In the genomic region with DNA sequence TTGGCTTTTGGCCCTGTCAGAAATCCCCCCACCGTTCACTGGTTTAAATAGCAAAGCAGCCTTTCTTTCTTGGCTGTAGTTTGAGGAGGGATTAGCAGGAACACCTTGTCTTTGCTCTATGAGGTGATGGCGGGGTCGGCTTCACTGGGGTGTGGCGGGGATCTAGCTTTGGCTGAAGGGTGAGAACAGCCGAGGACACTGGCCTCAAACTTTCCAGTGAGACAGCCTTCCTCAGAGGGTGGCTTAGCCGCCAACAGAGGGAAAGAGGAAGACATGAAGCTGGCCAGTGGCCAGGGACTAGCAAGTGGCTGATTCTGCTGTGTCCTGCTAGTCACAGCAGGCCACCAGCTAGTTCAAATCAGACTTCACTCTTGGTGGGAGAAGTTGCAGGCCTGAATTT, we compare ENCODE assay signal across 11 mouse cellular contexts. TPM values are rescaled to one million over a fixed set of nuclear protein-coding genes. Genes with fewer than 3 reads are reported as not detected.
DNase-seq lines count a peak whose midpoint lies in the region; ATAC-seq and TF ChIP-seq lines count a peak whose summit lies in the region.
"Had no signal": no experiment of that assay in that cellular context is flagged by ENCODE, and none has a peak within 500 bp of the region (broad histone marks: within the 10 kb centered on the region; RNA-seq: fewer than 3 reads in every experiment).

No protein-coding gene starts in this region.

- no peaks in the 10 kb centered on the region for H3K9me3 ChIP-seq in heart, embryonic 11.5 days (replicated peaks; ENCODE audit: control insufficient read depth, low read length)
- H3K9me3 ChIP-seq in midbrain, postnatal 0 days (ENCODE audit: low read length) = no peaks in the 10 kb centered on the region
- no peaks in the 10 kb centered on the region for H3K9me3 ChIP-seq in midbrain, embryonic 10.5 days (replicated peaks)
- no peaks in the 10 kb centered on the region for H3K9me3 ChIP-seq in heart, embryonic 14.5 days (ENCODE audit: control insufficient read depth, low read length)
- no peaks in the 10 kb centered on the region for H3K9me3 ChIP-seq in stomach, embryonic 14.5 days (ENCODE audit: control insufficient read depth, low read depth, low read length)
- H3K9me3 ChIP-seq: embryonic facial prominence, embryonic 15.5 days; hindbrain, embryonic 15.5 days had no signal

- no peak overlapping the region for H3K27ac ChIP-seq in heart, embryonic 11.5 days (ENCODE audit: low read depth, low read length)
- H3K27ac ChIP-seq in midbrain, postnatal 0 days (ENCODE audit: low read depth, low read length) = no peak overlapping the region
- no peak overlapping the region for H3K27ac ChIP-seq in midbrain, embryonic 10.5 days (replicated peaks)
- H3K27ac ChIP-seq in heart, embryonic 14.5 days (replicated peaks in 1 of 2; ENCODE audit: control insufficient read depth in 1 of 2, insufficient read depth in 1 of 2, low read depth in 2 of 2, low read length in 2 of 2) = peak overlapping the region; percentile 12 to 37; a peak in 2 of 4 replicates
- H3K27ac ChIP-seq in stomach, embryonic 14.5 days (ENCODE audit: low read length) = peak overlapping the region; percentile 35
- H3K27ac ChIP-seq: embryonic facial prominence, embryonic 15.5 days; hindbrain, embryonic 15.5 days had no signal

- DNase-seq in heart, adult 18-20 months = peak; percentile 28 to 51
- peak; percentile 22 for DNase-seq in midbrain, postnatal 0 days (ENCODE audit: low spot score)
- DNase-seq in midbrain, embryonic 10.5 days (ENCODE audit: low spot score) = no peak
- no peak for DNase-seq in ovary, adult 18-20 months (ENCODE audit: low spot score)
- no peak for DNase-seq in testis, postnatal 10 days (ENCODE audit: low spot score)

- H3K4me1 ChIP-seq in heart, embryonic 11.5 days (ENCODE audit: control insufficient read depth, insufficient read depth, low read length) = no peaks in the 10 kb centered on the region
- H3K4me1 ChIP-seq in midbrain, postnatal 0 days (ENCODE audit: insufficient read depth, low read length) = no peaks in the 10 kb centered on the region
- peaks cover 4% of the 10 kb centered on the region; the same call in 1 of the 2 replicates for H3K4me1 ChIP-seq in midbrain, embryonic 10.5 days
- H3K4me1 ChIP-seq in heart, embryonic 14.5 days (ENCODE audit: control insufficient read depth in 2 of 2, insufficient read depth in 2 of 2, low read length in 2 of 2) = peaks cover 4 to 6% of the 10 kb centered on the region in 2 experiments; a peak in 3 of 4 replicates
- peaks cover 5% of the 10 kb centered on the region; the same call in 1 of the 2 replicates for H3K4me1 ChIP-seq in stomach, embryonic 14.5 days (ENCODE audit: control insufficient read depth, insufficient read depth, low read length)
- H3K4me1 ChIP-seq: hindbrain, embryonic 15.5 days had no signal

- ATAC-seq in heart, embryonic 11.5 days (replicated peaks; ENCODE audit: insufficient number of reproducible peaks, low FRiP score, low TSS enrichment) = no peak
- ATAC-seq in midbrain, postnatal 0 days (ENCODE audit: low FRiP score) = no peak
- no peak for ATAC-seq in heart, embryonic 14.5 days (ENCODE audit: insufficient number of reproducible peaks, insufficient read depth, low FRiP score, low read depth)
- ATAC-seq in stomach, embryonic 14.5 days (ENCODE audit: insufficient number of reproducible peaks, insufficient read depth, low FRiP score, low read depth) = 0 out of 2 replicates have a peak, but pooled peaks have one; percentile 28

- WGBS in heart, embryonic 11.5 days (ENCODE audit: insufficient replicate concordance) = 26% methylated on average over 6 of the region's 6 CpGs
- WGBS in midbrain, postnatal 0 days = 25% methylated on average over 6 of the region's 6 CpGs
- WGBS in midbrain, embryonic 10.5 days = 24% methylated on average over 6 of the region's 6 CpGs
- WGBS in heart, embryonic 14.5 days = 31% methylated on average over 6 of the region's 6 CpGs
- WGBS in stomach, embryonic 14.5 days = 25% methylated on average over 6 of the region's 6 CpGs

- no peak for TF ChIP-seq CTCF in midbrain, postnatal 0 days (IDR thresholded peaks at IDR 0.05)

- H3K36me3 ChIP-seq in heart, embryonic 11.5 days (ENCODE audit: control insufficient read depth, insufficient read depth, low read length) = no peaks in the 10 kb centered on the region
- H3K36me3 ChIP-seq in midbrain, postnatal 0 days (ENCODE audit: insufficient read depth, low read length) = no peaks in the 10 kb centered on the region
- no peaks in the 10 kb centered on the region for H3K36me3 ChIP-seq in midbrain, embryonic 10.5 days
- no peaks in the 10 kb centered on the region for H3K36me3 ChIP-seq in heart, embryonic 14.5 days (ENCODE audit: control insufficient read depth, insufficient read depth, low read length)
- no peaks in the 10 kb centered on the region for H3K36me3 ChIP-seq in stomach, embryonic 14.5 days (ENCODE audit: control insufficient read depth, insufficient read depth, low read length)
- H3K36me3 ChIP-seq: embryonic facial prominence, embryonic 15.5 days; hindbrain, embryonic 15.5 days had no signal

- no peak overlapping the region for H3K9ac ChIP-seq in heart, embryonic 11.5 days (ENCODE audit: low read depth, low read length)
- no peak overlapping the region for H3K9ac ChIP-seq in midbrain, postnatal 0 days (replicated peaks; ENCODE audit: low read length, poor library complexity, severe bottlenecking)
- no peak overlapping the region for H3K9ac ChIP-seq in heart, embryonic 14.5 days (ENCODE audit: low read length)
- H3K9ac ChIP-seq in stomach, embryonic 14.5 days (replicated peaks; ENCODE audit: low read depth, low read length) = no peak overlapping the region
- H3K9ac ChIP-seq: embryonic facial prominence, embryonic 15.5 days; hindbrain, embryonic 15.5 days had no signal

- no peaks in the 10 kb centered on the region for H3K27me3 ChIP-seq in heart, embryonic 11.5 days (ENCODE audit: control insufficient read depth, insufficient read depth, low read length)
- H3K27me3 ChIP-seq in midbrain, postnatal 0 days (ENCODE audit: insufficient read depth, low read length) = no peaks in the 10 kb centered on the region
- no peaks in the 10 kb centered on the region for H3K27me3 ChIP-seq in midbrain, embryonic 10.5 days (ENCODE audit: low read depth, poor library complexity, severe bottlenecking)
- H3K27me3 ChIP-seq in heart, embryonic 14.5 days (ENCODE audit: control insufficient read depth, insufficient read depth, low read length) = no peaks in the 10 kb centered on the region
- H3K27me3 ChIP-seq in stomach, embryonic 14.5 days (ENCODE audit: control insufficient read depth, insufficient read depth, low read length) = no peaks in the 10 kb centered on the region
- H3K27me3 ChIP-seq: embryonic facial prominence, embryonic 15.5 days; hindbrain, embryonic 15.5 days had no signal

- no peak overlapping the region for H3K4me2 ChIP-seq in heart, embryonic 11.5 days
- H3K4me2 ChIP-seq in midbrain, postnatal 0 days (ENCODE audit: low read depth, low read length, poor library complexity, severe bottlenecking) = no peak overlapping the region
- H3K4me2 ChIP-seq in heart, embryonic 14.5 days (ENCODE audit: low read length) = no peak overlapping the region
- no peak overlapping the region for H3K4me2 ChIP-seq in stomach, embryonic 14.5 days (replicated peaks; ENCODE audit: low read depth, low read length)
- H3K4me2 ChIP-seq: embryonic facial prominence, embryonic 15.5 days; hindbrain, embryonic 15.5 days had no signal

- no peak overlapping the region for H3K4me3 ChIP-seq in heart, embryonic 11.5 days (ENCODE audit: low read depth, low read length)
- H3K4me3 ChIP-seq in midbrain, postnatal 0 days (ENCODE audit: low read depth, low read length) = no peak overlapping the region
- H3K4me3 ChIP-seq in midbrain, embryonic 10.5 days = no peak overlapping the region
- no peak overlapping the region for H3K4me3 ChIP-seq in heart, embryonic 14.5 days (ENCODE audit: control insufficient read depth in 1 of 2, insufficient read depth in 1 of 2, low read depth in 1 of 2, low read length in 2 of 2)
- H3K4me3 ChIP-seq in stomach, embryonic 14.5 days (ENCODE audit: low read depth, low read length) = no peak overlapping the region
- H3K4me3 ChIP-seq: embryonic facial prominence, embryonic 15.5 days; hindbrain, embryonic 15.5 days had no signal

RNA-seq across cellular contexts. Expression of gene Alox12e, which starts 33.2 kb away (rescaled TPM):
- not detected for total RNA-seq in heart, adult 18-20 months (2021)
- polyA plus RNA-seq in heart, embryonic 11.5 days (2014; fragmentation: Nextera tagmentation; extraction: Ambion mirVana) = 0.11 TPM in 1 of 2 replicates, not detected in the other
- 0.05 TPM in 1 of 2 replicates, not detected in the other for total RNA-seq in midbrain, postnatal 0 days (2014; rRNA removed)
- 0.16 and 0.31 TPM in 2 replicates for polyA plus RNA-seq in midbrain, postnatal 0 days (2015; fragmentation: Nextera tagmentation; extraction: Ambion mirVana)
- polyA plus RNA-seq in midbrain, embryonic 10.5 days (2016; fragmentation: Nextera tagmentation; extraction: Ambion mirVana) = not detected in 2 replicates
- not detected in 2 replicates for polyA plus RNA-seq in heart, embryonic 14.5 days (2014; fragmentation: Nextera tagmentation; extraction: Ambion mirVana)
- not detected in 2 replicates for polyA plus RNA-seq in stomach, embryonic 14.5 days (2014; fragmentation: Nextera tagmentation; extraction: Ambion mirVana)
- total RNA-seq: liver, adult 2 months had no signal
- polyA plus RNA-seq: hindbrain, embryonic 15.5 days; liver, adult 2 months had no signal

RNA-seq across cellular contexts. Expression of gene Alox12, which starts 34.1 kb away (rescaled TPM):
- total RNA-seq in heart, adult 18-20 months (2021) = 1 to 10 TPM; 1.6 to 1.9 TPM
- polyA plus RNA-seq in heart, embryonic 11.5 days (2014; fragmentation: Nextera tagmentation; extraction: Ambion mirVana) = 5.8 and 6.1 TPM in 2 replicates
- total RNA-seq in midbrain, postnatal 0 days (2014; rRNA removed) = 0.16 and 0.57 TPM in 2 replicates
- 0.29 and 0.35 TPM in 2 replicates for polyA plus RNA-seq in midbrain, postnatal 0 days (2015; fragmentation: Nextera tagmentation; extraction: Ambion mirVana)
- 2.5 TPM in 2 replicates for polyA plus RNA-seq in midbrain, embryonic 10.5 days (2016; fragmentation: Nextera tagmentation; extraction: Ambion mirVana)
- polyA plus RNA-seq in heart, embryonic 14.5 days (2014; fragmentation: Nextera tagmentation; extraction: Ambion mirVana) = 3.0 TPM in 2 replicates
- 13.0 and 14.6 TPM in 2 replicates for polyA plus RNA-seq in stomach, embryonic 14.5 days (2014; fragmentation: Nextera tagmentation; extraction: Ambion mirVana)

RNA-seq across cellular contexts. Expression of gene Rnasek, which starts 49.6 kb away (rescaled TPM):
- total RNA-seq in heart, adult 18-20 months (2021) = 100 to 1,000 TPM in 1 of 2 experiments, 10 to 100 TPM in 1; 97.8 to 102 TPM
- 170 and 183 TPM in 2 replicates for polyA plus RNA-seq in heart, embryonic 11.5 days (2014; fragmentation: Nextera tagmentation; extraction: Ambion mirVana)
- 66.1 and 81.2 TPM in 2 replicates for total RNA-seq in midbrain, postnatal 0 days (2014; rRNA removed)
- polyA plus RNA-seq in midbrain, postnatal 0 days (2015; fragmentation: Nextera tagmentation; extraction: Ambion mirVana) = 588 and 612 TPM in 2 replicates
- polyA plus RNA-seq in midbrain, embryonic 10.5 days (2016; fragmentation: Nextera tagmentation; extraction: Ambion mirVana) = 104 and 128 TPM in 2 replicates
- polyA plus RNA-seq in heart, embryonic 14.5 days (2014; fragmentation: Nextera tagmentation; extraction: Ambion mirVana) = 219 and 240 TPM in 2 replicates
- 157 and 164 TPM in 2 replicates for polyA plus RNA-seq in stomach, embryonic 14.5 days (2014; fragmentation: Nextera tagmentation; extraction: Ambion mirVana)

RNA-seq across cellular contexts. Expression of gene Gm21988, which starts 49.6 kb away (rescaled TPM):
- 1 to 10 TPM; 2.7 TPM for total RNA-seq in heart, adult 18-20 months (2021)
- polyA plus RNA-seq in heart, embryonic 11.5 days (2014; fragmentation: Nextera tagmentation; extraction: Ambion mirVana) = 7.7 and 9.3 TPM in 2 replicates
- 3.4 and 5.5 TPM in 2 replicates for total RNA-seq in midbrain, postnatal 0 days (2014; rRNA removed)
- 18.6 and 20.1 TPM in 2 replicates for polyA plus RNA-seq in midbrain, postnatal 0 days (2015; fragmentation: Nextera tagmentation; extraction: Ambion mirVana)
- polyA plus RNA-seq in midbrain, embryonic 10.5 days (2016; fragmentation: Nextera tagmentation; extraction: Ambion mirVana) = 9.6 and 10.7 TPM in 2 replicates
- polyA plus RNA-seq in heart, embryonic 14.5 days (2014; fragmentation: Nextera tagmentation; extraction: Ambion mirVana) = 10.1 and 12.2 TPM in 2 replicates
- polyA plus RNA-seq in stomach, embryonic 14.5 days (2014; fragmentation: Nextera tagmentation; extraction: Ambion mirVana) = 9.2 and 13.3 TPM in 2 replicates

RNA-seq across cellular contexts. Expression of gene 0610010K14Rik, which starts 51.5 kb away (rescaled TPM):
- total RNA-seq in heart, adult 18-20 months (2021) = 10 to 100 TPM; 29.1 to 30.6 TPM
- 129 and 132 TPM in 2 replicates for polyA plus RNA-seq in heart, embryonic 11.5 days (2014; fragmentation: Nextera tagmentation; extraction: Ambion mirVana)
- total RNA-seq in midbrain, postnatal 0 days (2014; rRNA removed) = 43.0 and 76.9 TPM in 2 replicates
- 138 and 154 TPM in 2 replicates for polyA plus RNA-seq in midbrain, postnatal 0 days (2015; fragmentation: Nextera tagmentation; extraction: Ambion mirVana)
- 241 and 244 TPM in 2 replicates for polyA plus RNA-seq in midbrain, embryonic 10.5 days (2016; fragmentation: Nextera tagmentation; extraction: Ambion mirVana)
- polyA plus RNA-seq in heart, embryonic 14.5 days (2014; fragmentation: Nextera tagmentation; extraction: Ambion mirVana) = 139 and 143 TPM in 2 replicates
- 164 and 167 TPM in 2 replicates for polyA plus RNA-seq in stomach, embryonic 14.5 days (2014; fragmentation: Nextera tagmentation; extraction: Ambion mirVana)

Comparison
In these comparisons a context has a peak if more than half of its experiments do, and no peak if none do; other contexts are left out.
1. DNase-seq: peak in heart, adult 18-20 months (2 of 2) and midbrain, postnatal 0 days (single experiment); none in midbrain, embryonic 10.5 days (single experiment), ovary, adult 18-20 months (single experiment) and testis, postnatal 10 days (single experiment).
2. H3K27ac ChIP-seq: peak in heart, embryonic 14.5 days (2 of 2) and stomach, embryonic 14.5 days (single experiment); none in heart, embryonic 11.5 days (single experiment), midbrain, postnatal 0 days (single experiment) and midbrain, embryonic 10.5 days (single experiment).